Mouse (Mus musculus): ENCODE results near the gene Slc9a9. TPM values are rescaled to one million over a fixed set of nuclear protein-coding genes. Genes with fewer than 3 reads are reported as not detected.

Gene Slc9a9
- polyA plus RNA-seq, 1 experiment from 2014 or later: 4.0 TPM

DNA sequence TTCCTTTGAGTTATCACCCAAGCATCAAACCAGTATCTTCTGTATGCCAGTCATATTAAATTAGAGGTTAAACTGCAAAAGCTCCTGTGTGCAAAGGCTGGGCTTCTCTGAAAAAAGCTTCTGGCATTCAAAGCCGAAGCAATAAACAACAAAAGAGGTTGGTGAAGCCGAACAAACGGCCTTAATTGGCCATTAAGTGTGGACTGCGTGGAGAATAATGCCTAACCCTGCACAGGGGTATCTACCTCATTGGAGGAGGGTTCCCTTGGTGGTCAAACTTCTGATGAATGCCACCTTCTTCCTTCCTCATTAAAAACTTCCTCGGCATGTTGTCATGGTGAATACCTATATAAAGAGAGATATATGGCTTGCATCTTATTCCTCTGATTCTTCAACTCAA lies 90.2 kb downstream of the Slc9a9 start:
- Histone ChIP-seq H3K9me3 (replicated peaks) (no peaks in the 10 kb centered on the region), H3K4me2 (no peak overlapping the region), H3K4me1 (replicated peaks) (no peaks in the 10 kb centered on the region), H3K27ac (ENCODE audit: poor library complexity, severe bottlenecking) (no peak overlapping the region), H3K4me3 (no peak overlapping the region), H3K36me3 (no peaks in the 10 kb centered on the region), H3K27me3 (replicated peaks) (no peaks in the 10 kb centered on the region), H3K9ac (no peak overlapping the region)
- no peak for ATAC-seq (ENCODE audit: insufficient number of reproducible peaks, low FRiP score)
- 78% methylated on average over 5 of the region's 5 CpGs for WGBS

- no peak for ATAC-seq (ENCODE audit: insufficient number of reproducible peaks, low FRiP score)
- Histone ChIP-seq H3K27me3 (replicated peaks) (no peaks in the 10 kb centered on the region), H3K9me3 (replicated peaks) (no peaks in the 10 kb centered on the region), H3K4me1 (replicated peaks) (no peaks in the 10 kb centered on the region), H3K4me3 (no peak overlapping the region), H3K9ac (no peak overlapping the region), H3K27ac (ENCODE audit: poor library complexity, severe bottlenecking) (no peak overlapping the region), H3K36me3 (no peaks in the 10 kb centered on the region), H3K4me2 (no peak overlapping the region)
- 77% methylated on average over 6 of the region's 6 CpGs for WGBS
These were observed 98.4 kb downstream of the Slc9a9 start for GRCm38 (mm10) chr9:94768114-94768513.

DNA sequence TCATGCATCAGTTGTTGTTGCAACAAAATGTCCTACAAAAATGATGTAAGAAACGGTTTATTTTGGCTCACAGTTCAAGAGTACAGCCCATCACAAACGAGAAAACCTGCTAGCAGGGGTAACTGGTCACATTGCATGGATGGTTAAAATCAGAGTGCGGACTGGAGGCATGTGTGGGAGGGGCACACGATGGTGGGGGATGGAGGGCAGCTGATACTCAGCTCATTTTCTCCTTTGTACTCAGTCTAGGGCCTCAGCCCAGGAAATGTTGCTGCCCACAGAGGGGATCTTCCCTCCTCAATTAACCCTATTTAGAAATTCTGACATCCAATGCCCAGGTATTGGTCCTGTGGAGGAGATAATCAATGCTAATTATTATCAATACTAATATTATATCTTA lies 98.8 kb downstream of the Slc9a9 start:
- H3K9me3 ChIP-seq (replicated peaks): no peaks in the 10 kb centered on the region
- no peak overlapping the region for H3K27ac ChIP-seq (ENCODE audit: poor library complexity, severe bottlenecking)
- no peak for ATAC-seq (ENCODE audit: insufficient number of reproducible peaks, low FRiP score)
- no peaks in the 10 kb centered on the region for H3K36me3 ChIP-seq
- WGBS: 75% methylated on average over 4 of the region's 4 CpGs
- H3K4me3 ChIP-seq: no peak overlapping the region
- no peak overlapping the region for H3K4me2 ChIP-seq
- no peak overlapping the region for H3K9ac ChIP-seq
- no peaks in the 10 kb centered on the region for H3K4me1 ChIP-seq (replicated peaks)
- H3K27me3 ChIP-seq (replicated peaks): no peaks in the 10 kb centered on the region

GRCm38 (mm10) chr9:94773357-94773756 lies 103.6 kb downstream of the Slc9a9 start:
- H3K9ac ChIP-seq: no peak overlapping the region
- H3K27ac ChIP-seq (ENCODE audit: poor library complexity, severe bottlenecking): no peak overlapping the region
- no peaks in the 10 kb centered on the region for H3K4me1 ChIP-seq (replicated peaks)
- no peaks in the 10 kb centered on the region for H3K27me3 ChIP-seq (replicated peaks)
- no peak for ATAC-seq (ENCODE audit: insufficient number of reproducible peaks, low FRiP score)
- no peak overlapping the region for H3K4me2 ChIP-seq
- H3K36me3 ChIP-seq: no peaks in the 10 kb centered on the region
- H3K9me3 ChIP-seq (replicated peaks): no peaks in the 10 kb centered on the region
- no peak overlapping the region for H3K4me3 ChIP-seq
- WGBS: 57% methylated on average over 4 of the region's 4 CpGs

DNA sequence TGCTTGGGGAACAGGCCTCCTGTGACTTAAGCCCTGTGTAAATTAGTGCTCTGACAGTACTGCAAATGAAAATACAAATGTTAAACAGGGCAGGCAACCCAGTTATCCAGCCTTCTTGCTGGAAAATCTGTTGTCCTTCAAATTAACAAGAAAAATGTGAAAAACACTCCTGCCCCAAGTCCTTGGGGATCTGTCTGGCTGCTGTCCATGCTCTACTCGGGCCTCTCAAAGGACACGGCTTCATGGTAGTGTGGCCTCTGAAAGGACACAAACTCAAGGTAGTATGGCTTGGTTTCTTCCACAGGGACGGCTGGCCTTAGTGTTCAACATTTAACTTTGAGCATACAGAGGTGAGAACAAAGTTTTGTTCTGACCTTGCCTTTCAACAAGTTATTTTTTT lies 118.6 kb downstream of the Slc9a9 start:
- H3K4me1 ChIP-seq (replicated peaks): no peaks in the 10 kb centered on the region
- H3K4me2 ChIP-seq: no peak overlapping the region
- 79% methylated on average over 3 of the region's 3 CpGs for WGBS
- no peak overlapping the region for H3K9ac ChIP-seq
- H3K36me3 ChIP-seq: no peaks in the 10 kb centered on the region
- ATAC-seq (ENCODE audit: insufficient number of reproducible peaks, low FRiP score): no peak
- H3K4me3 ChIP-seq: no peak overlapping the region
- H3K9me3 ChIP-seq (replicated peaks): no peaks in the 10 kb centered on the region
- no peak overlapping the region for H3K27ac ChIP-seq (ENCODE audit: poor library complexity, severe bottlenecking)
- H3K27me3 ChIP-seq (replicated peaks): no peaks in the 10 kb centered on the region

DNA sequence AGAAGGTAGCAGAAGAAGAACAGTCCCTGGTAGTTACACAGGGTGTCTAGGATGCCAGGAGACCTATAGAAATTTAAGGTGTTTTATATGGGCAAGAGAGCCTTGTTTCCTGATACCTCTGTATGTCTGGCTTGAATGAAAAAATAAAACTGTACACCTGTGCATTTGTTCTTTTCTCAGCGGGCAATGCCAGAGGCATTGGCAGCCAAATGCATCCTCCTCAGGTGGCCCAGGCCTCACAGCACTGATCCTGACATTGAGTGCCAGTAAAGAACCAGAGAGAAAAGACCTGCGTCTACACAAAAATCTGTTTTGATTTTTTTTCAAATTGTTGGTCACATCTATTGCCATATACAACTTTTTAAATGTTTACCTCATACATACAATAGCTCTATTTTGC lies 121.3 kb downstream of the Slc9a9 start:
- Histone ChIP-seq H3K4me1 (replicated peaks) (no peaks in the 10 kb centered on the region), H3K36me3 (no peaks in the 10 kb centered on the region), H3K9me3 (replicated peaks) (no peaks in the 10 kb centered on the region), H3K9ac (no peak overlapping the region), H3K27me3 (replicated peaks) (no peaks in the 10 kb centered on the region), H3K4me2 (no peak overlapping the region), H3K4me3 (no peak overlapping the region), H3K27ac (ENCODE audit: poor library complexity, severe bottlenecking) (no peak overlapping the region)
- ATAC-seq (ENCODE audit: insufficient number of reproducible peaks, low FRiP score): no peak
- 86% methylated on average over 2 of the region's 2 CpGs for WGBS

GRCm38 (mm10) chr9:94803073-94803472 lies 133.4 kb downstream of the Slc9a9 start:
- Histone ChIP-seq H3K4me2 (no peak overlapping the region), H3K4me3 (no peak overlapping the region), H3K36me3 (no peaks in the 10 kb centered on the region), H3K9me3 (replicated peaks) (no peaks in the 10 kb centered on the region), H3K27ac (ENCODE audit: poor library complexity, severe bottlenecking) (no peak overlapping the region), H3K27me3 (replicated peaks) (no peaks in the 10 kb centered on the region), H3K9ac (no peak overlapping the region), H3K4me1 (replicated peaks) (no peaks in the 10 kb centered on the region)
- ATAC-seq (ENCODE audit: insufficient number of reproducible peaks, low FRiP score): no peak

- 54% methylated on average over 8 of the region's 8 CpGs for WGBS
- Histone ChIP-seq H3K27me3 (replicated peaks) (no peaks in the 10 kb centered on the region), H3K4me2 (no peak overlapping the region), H3K4me3 (no peak overlapping the region), H3K27ac (ENCODE audit: poor library complexity, severe bottlenecking) (no peak overlapping the region), H3K36me3 (no peaks in the 10 kb centered on the region), H3K9ac (no peak overlapping the region), H3K4me1 (replicated peaks) (no peaks in the 10 kb centered on the region), H3K9me3 (replicated peaks) (no peaks in the 10 kb centered on the region)
- ATAC-seq (ENCODE audit: insufficient number of reproducible peaks, low FRiP score): no peak
These were observed 135.8 kb downstream of the Slc9a9 start for GRCm38 (mm10) chr9:94805506-94805905.

- H3K9ac ChIP-seq: no peak overlapping the region
- H3K27ac ChIP-seq (ENCODE audit: poor library complexity, severe bottlenecking): no peak overlapping the region
- no peak overlapping the region for H3K4me2 ChIP-seq
- no peak overlapping the region for H3K4me3 ChIP-seq
- 13% methylated on average over 5 of the region's 5 CpGs for WGBS
- H3K9me3 ChIP-seq (replicated peaks): no peaks in the 10 kb centered on the region
- H3K36me3 ChIP-seq: no peaks in the 10 kb centered on the region
- no peak for ATAC-seq (ENCODE audit: insufficient number of reproducible peaks, low FRiP score)
- peaks cover 3% of the 10 kb centered on the region; the same call in 1 of the 2 replicates for H3K27me3 ChIP-seq (replicated peaks)
- peaks cover 7% of the 10 kb centered on the region; the same call in 1 of the 2 replicates for H3K4me1 ChIP-seq (replicated peaks)
These were observed 145.8 kb downstream of the Slc9a9 start for GRCm38 (mm10) chr9:94815518-94815917.

DNA sequence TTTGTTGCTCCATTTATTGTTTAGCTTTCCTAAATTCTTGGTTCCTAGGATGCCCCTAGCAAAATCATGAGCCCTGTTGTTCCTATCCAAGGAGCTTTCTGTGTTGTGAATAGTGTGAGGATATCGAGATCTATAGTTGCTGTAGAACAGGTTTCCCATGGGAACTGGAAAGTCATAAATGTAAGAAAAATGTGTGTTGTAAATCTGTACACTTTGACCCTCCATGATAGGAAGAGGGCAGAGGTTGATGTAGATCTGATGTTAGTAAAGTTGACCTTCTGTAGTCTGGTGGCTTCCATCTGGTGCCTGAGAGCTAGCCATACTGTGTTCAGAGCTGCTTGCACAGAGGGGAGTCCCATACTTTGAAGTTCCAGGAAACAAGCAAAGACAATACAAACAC lies 151.6 kb downstream of the Slc9a9 start:
- H3K27ac ChIP-seq (ENCODE audit: poor library complexity, severe bottlenecking): no peak overlapping the region
- H3K4me1 ChIP-seq (replicated peaks): no peaks in the 10 kb centered on the region
- no peak overlapping the region for H3K9ac ChIP-seq
- no peaks in the 10 kb centered on the region for H3K36me3 ChIP-seq
- H3K4me2 ChIP-seq: no peak overlapping the region
- ATAC-seq (ENCODE audit: insufficient number of reproducible peaks, low FRiP score): no peak
- no peaks in the 10 kb centered on the region for H3K27me3 ChIP-seq (replicated peaks)
- H3K4me3 ChIP-seq: no peak overlapping the region
- WGBS: 77% methylated on average over 1 of the region's 1 CpGs
- no peaks in the 10 kb centered on the region for H3K9me3 ChIP-seq (replicated peaks)

DNA sequence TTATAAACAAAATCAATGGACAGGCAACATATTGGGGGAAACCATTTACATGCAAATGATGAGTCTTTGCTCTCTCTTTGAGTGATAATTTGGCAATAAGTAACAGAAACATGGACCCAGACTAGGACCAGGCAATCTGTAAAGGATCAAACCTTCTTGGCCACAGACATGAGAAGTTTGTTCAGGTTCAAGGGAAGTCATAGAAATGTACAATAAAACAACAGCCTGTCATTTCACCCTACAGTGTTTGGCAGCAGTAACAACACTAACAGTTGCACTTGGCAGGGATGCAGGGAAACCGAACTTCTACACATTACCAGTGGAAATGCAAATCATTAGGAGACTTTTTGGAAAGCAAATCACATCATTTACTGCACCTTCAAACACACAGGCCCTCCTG lies 164.1 kb downstream of the Slc9a9 start:
- Histone ChIP-seq H3K27me3 (replicated peaks) (no peaks in the 10 kb centered on the region), H3K36me3 (no peaks in the 10 kb centered on the region), H3K4me1 (replicated peaks) (no peaks in the 10 kb centered on the region), H3K9ac (no peak overlapping the region), H3K9me3 (replicated peaks) (no peaks in the 10 kb centered on the region), H3K4me2 (no peak overlapping the region), H3K27ac (ENCODE audit: poor library complexity, severe bottlenecking) (no peak overlapping the region), H3K4me3 (no peak overlapping the region)
- 83% methylated on average over 1 of the region's 1 CpGs for whole genome bisulfite sequencing
- no peak for ATAC-seq (ENCODE audit: insufficient number of reproducible peaks, low FRiP score)

DNA sequence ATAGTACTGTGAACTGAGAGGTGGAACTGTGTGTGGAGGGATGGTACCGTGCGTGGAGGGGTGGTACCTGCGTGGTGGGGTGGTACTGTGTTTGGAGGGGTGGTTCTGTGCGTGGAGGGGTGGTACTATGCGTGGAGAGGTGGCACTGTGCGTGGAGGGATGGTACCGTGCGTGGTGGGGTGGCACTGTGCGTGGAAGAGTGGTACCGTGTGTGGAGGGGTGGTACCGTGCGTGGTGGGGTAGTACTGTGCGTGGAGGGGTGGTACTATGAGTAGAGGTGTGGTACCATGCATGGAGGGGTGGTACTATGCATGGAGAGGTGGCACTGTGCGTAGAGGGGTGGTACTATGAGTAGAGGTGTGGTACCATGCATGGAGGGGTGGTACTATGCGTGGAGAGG lies 167.7 kb downstream of the Slc9a9 start:
- no peaks in the 10 kb centered on the region for H3K36me3 ChIP-seq
- no peak overlapping the region for H3K4me2 ChIP-seq
- H3K4me3 ChIP-seq: no peak overlapping the region
- no peaks in the 10 kb centered on the region for H3K9me3 ChIP-seq (replicated peaks)
- no peak for ATAC-seq (ENCODE audit: insufficient number of reproducible peaks, low FRiP score)
- no peak overlapping the region for H3K27ac ChIP-seq (ENCODE audit: poor library complexity, severe bottlenecking)
- H3K4me1 ChIP-seq (replicated peaks): no peaks in the 10 kb centered on the region
- H3K27me3 ChIP-seq (replicated peaks): no peaks in the 10 kb centered on the region
- 91% methylated on average over 15 of the region's 15 CpGs for WGBS
- no peak overlapping the region for H3K9ac ChIP-seq

Measured in heart, embryonic 12.5 days (tissue).